Mouse (Mus musculus) limb, embryonic 12.5 days (tissue): ENCODE measurements around the gene Dhx38. TPM values are rescaled to one million over a fixed set of nuclear protein-coding genes. Genes with fewer than 3 reads are reported as not detected.

Experiments
- ATAC-seq: fragments of 200-750 bp; cut with Nextera tagmentation; 2 replicates; pipeline ENCODE4 v1.8.0; 2017; ENCODE audit warnings: low read depth, moderate TSS enrichment; ENCODE audit not compliant: insufficient number of reproducible peaks, insufficient read depth, low FRiP score, low TSS enrichment
- H3K27ac ChIP-seq: fragments of 300-500 bp; sonication (generic); 2 replicates; pipeline ENCODE4 v1.5.1; 2016; ENCODE audit warnings: mild to moderate bottlenecking, moderate library complexity
- H3K27me3 ChIP-seq: fragments of 300-500 bp; sonication (generic); 2 replicates; pipeline ENCODE4 v1.6.1; 2016; ENCODE audit warnings: mild to moderate bottlenecking, moderate library complexity
- H3K36me3 ChIP-seq: fragments of 300-500 bp; sonication (generic); 2 replicates; pipeline ENCODE4 v1.6.1; 2016; ENCODE audit warnings: mild to moderate bottlenecking, moderate library complexity
- H3K4me1 ChIP-seq: fragments of 300-500 bp; sonication (generic); replicated peaks from 2 replicates; pipeline ENCODE4 v1.6.1; 2016
- H3K4me2 ChIP-seq: fragments of 300-500 bp; sonication (generic); 2 replicates; pipeline ENCODE4 v1.6.1; 2016; ENCODE audit warnings: mild to moderate bottlenecking, moderate library complexity
- H3K4me3 ChIP-seq: fragments of 300-500 bp; sonication (generic); replicated peaks from 2 replicates; pipeline ENCODE4 v1.5.1; 2016; ENCODE audit warnings: mild to moderate bottlenecking
- H3K9ac ChIP-seq: fragments of 300-500 bp; sonication (generic); replicated peaks from 2 replicates; pipeline ENCODE4 v1.6.1; 2016; ENCODE audit warnings: mild to moderate bottlenecking, moderate library complexity
- H3K9me3 ChIP-seq: fragments of 300-500 bp; sonication (generic); 2 replicates; pipeline ENCODE4 v1.6.1; 2016; ENCODE audit warnings: mild to moderate bottlenecking, moderate library complexity
- WGBS: fragments of 180-500 bp; shearing (Covaris S2); methylation state at CpG from one replicate; pipeline ENCODE4 v1.1.7; 2016; 5-methylcytosine and 5-hydroxymethylcytosine counted together
- polyA plus RNA-seq: library from polyadenylated mRNA; unstranded; fragments of >200 nt; fragmentation: Nextera tagmentation; extraction: Ambion mirVana; gene quantifications from 2 replicates; pipeline ENCODE4 v1.2.1, GENCODE M21; 2016

Dhx38 gene
- polyA plus RNA-seq, 1 experiment from 2014 or later: 35.9 TPM

- Histone ChIP-seq H3K9ac (no peak overlapping the region), H3K27me3 (no peaks in the 10 kb centered on the region; the same call in 1 of the 2 replicates), H3K4me3 (no peak overlapping the region), H3K36me3 (peaks cover 25% of the 10 kb centered on the region), H3K4me2 (no peak overlapping the region), H3K27ac (peak overlapping the region; percentile 32; the same call in 1 of the 2 replicates), H3K9me3 (no peaks in the 10 kb centered on the region), H3K4me1 (peaks cover 11% of the 10 kb centered on the region)
- no peak for ATAC-seq
- WGBS: 74% methylated on average over 8 of the region's 8 CpGs
Measured at GRCm38 (mm10) chr8:109542748-109543519, 22.7 kb downstream of the Dhx38 start.

GRCm38 (mm10) chr8:109542165-109542564 is 23.5 kb downstream of the Dhx38 start:
- Histone ChIP-seq H3K4me3 (no peak overlapping the region), H3K36me3 (peaks cover 17% of the 10 kb centered on the region), H3K4me1 (peaks cover 11% of the 10 kb centered on the region), H3K4me2 (no peak overlapping the region), H3K9me3 (no peaks in the 10 kb centered on the region), H3K27ac (peak overlapping the region; percentile 32; the same call in 1 of the 2 replicates), H3K27me3 (no peaks in the 10 kb centered on the region; the same call in 1 of the 2 replicates), H3K9ac (no peak overlapping the region)
- no peak for ATAC-seq
- WGBS: 71% methylated on average over 5 of the region's 5 CpGs

GRCm38 (mm10) chr8:109536703-109537102 is 29.0 kb downstream of the Dhx38 start:
- peak overlapping the region; percentile 17; the same call in 1 of the 2 replicates for H3K4me3 ChIP-seq
- 2% methylated on average over 5 of the region's 5 CpGs for WGBS
- no peaks in the 10 kb centered on the region for H3K36me3 ChIP-seq
- no peak overlapping the region for H3K27ac ChIP-seq
- H3K4me2 ChIP-seq: peak overlapping the region; percentile 44
- ATAC-seq: peak; percentile 87
- H3K4me1 ChIP-seq: peaks cover 9% of the 10 kb centered on the region
- no peaks in the 10 kb centered on the region; the same call in 1 of the 2 replicates for H3K27me3 ChIP-seq
- no peaks in the 10 kb centered on the region for H3K9me3 ChIP-seq
- H3K9ac ChIP-seq: 0 out of 2 replicates have a peak overlapping the region, but pooled peaks have one; percentile 28

GRCm38 (mm10) chr8:109535140-109535990 is 30.3 kb downstream of the Dhx38 start:
- 88% methylated on average over 19 of the region's 19 CpGs for WGBS
- H3K36me3 ChIP-seq: no peaks in the 10 kb centered on the region
- H3K9me3 ChIP-seq: no peaks in the 10 kb centered on the region
- H3K4me1 ChIP-seq: peaks cover 12% of the 10 kb centered on the region
- no peak for ATAC-seq
- H3K27ac ChIP-seq: no peak overlapping the region
- no peak overlapping the region for H3K4me2 ChIP-seq
- H3K9ac ChIP-seq: no peak overlapping the region
- H3K4me3 ChIP-seq: no peak overlapping the region
- H3K27me3 ChIP-seq: no peaks in the 10 kb centered on the region; the same call in 1 of the 2 replicates

GRCm38 (mm10) chr8:109524008-109524407 is 41.7 kb downstream of the Dhx38 start:
- Histone ChIP-seq H3K36me3 (no peaks in the 10 kb centered on the region), H3K4me3 (no peak overlapping the region), H3K4me1 (no peaks in the 10 kb centered on the region), H3K9ac (no peak overlapping the region), H3K27me3 (no peaks in the 10 kb centered on the region), H3K4me2 (no peak overlapping the region), H3K9me3 (0 out of 2 replicates have a peak, but pooled peaks cover 3% of the 10 kb centered on the region), H3K27ac (no peak overlapping the region)
- no peak for ATAC-seq
- WGBS: 88% methylated on average over 2 of the region's 2 CpGs

DNA sequence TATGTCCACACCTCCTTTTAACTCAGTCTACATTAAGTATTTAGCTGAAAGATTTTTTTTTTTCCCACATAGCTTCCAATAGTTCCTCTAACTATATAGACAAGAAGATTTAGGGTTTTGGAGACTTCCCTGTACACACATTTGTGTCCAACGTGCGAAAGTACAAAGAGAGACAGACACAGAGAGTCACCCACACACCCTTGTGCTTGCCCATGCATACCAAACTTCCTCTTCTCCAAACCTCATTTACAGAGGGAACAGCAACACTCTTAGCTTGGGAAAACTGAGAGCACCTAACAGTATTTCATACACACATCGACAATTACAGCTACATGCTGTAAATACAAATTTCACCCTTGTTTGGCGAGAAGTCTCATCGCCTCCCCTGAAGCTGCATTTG is 60.1 kb downstream of the Dhx38 start:
- no peak overlapping the region for H3K27ac ChIP-seq
- no peak for ATAC-seq

GRCm38 (mm10) chr8:109503566-109503965 is 62.1 kb downstream of the Dhx38 start:
- H3K36me3 ChIP-seq: no peaks in the 10 kb centered on the region
- no peaks in the 10 kb centered on the region for H3K9me3 ChIP-seq
- no peak for ATAC-seq
- H3K4me3 ChIP-seq: no peak overlapping the region
- WGBS: 70% methylated on average over 1 of the region's 1 CpGs
- H3K9ac ChIP-seq: no peak overlapping the region
- H3K4me1 ChIP-seq: no peaks in the 10 kb centered on the region
- no peak overlapping the region for H3K4me2 ChIP-seq
- no peaks in the 10 kb centered on the region for H3K27me3 ChIP-seq
- no peak overlapping the region for H3K27ac ChIP-seq

More for the DNA sequence above, 60.1 kb downstream of the Dhx38 start:
- no peaks in the 10 kb centered on the region for H3K4me1 ChIP-seq
- WGBS: 94% methylated on average over 5 of the region's 5 CpGs
- no peak overlapping the region for H3K4me2 ChIP-seq
- no peak overlapping the region for H3K9ac ChIP-seq
- no peaks in the 10 kb centered on the region for H3K27me3 ChIP-seq
- H3K36me3 ChIP-seq: no peaks in the 10 kb centered on the region
- no peak overlapping the region for H3K4me3 ChIP-seq
- no peaks in the 10 kb centered on the region for H3K9me3 ChIP-seq

DNA sequence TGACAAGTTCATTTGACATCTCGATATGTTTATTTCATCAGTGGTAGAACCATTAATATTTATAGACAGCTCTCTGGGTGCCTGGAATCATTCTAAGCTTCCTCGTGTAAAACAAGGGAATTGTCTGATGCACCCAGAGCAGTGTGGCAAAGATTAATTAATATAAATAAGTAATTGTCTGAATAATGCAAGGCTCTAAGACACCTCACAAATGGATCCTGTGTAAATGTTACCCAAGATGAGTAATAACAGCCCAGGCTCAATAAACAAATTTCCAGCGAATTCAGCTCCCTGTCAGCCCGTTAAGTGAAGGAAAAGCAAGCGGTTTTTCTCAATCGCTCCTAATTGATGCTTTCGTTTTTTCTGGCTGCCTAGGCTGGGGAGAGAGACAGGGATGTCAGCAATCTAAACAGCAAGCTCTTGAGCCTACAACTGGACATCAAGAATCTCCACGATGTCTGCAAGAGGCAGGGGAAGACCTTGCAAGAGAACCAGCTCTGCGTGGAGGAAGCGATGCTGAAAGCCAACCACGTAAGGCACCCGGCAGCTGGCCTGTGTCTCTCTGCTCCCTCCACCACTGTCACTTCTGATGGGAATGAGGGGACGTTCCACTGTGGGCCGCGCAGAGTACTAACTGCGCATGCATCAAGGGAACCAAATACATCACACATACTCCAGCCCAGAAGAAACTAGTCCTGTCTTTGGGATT is 66.5 kb downstream of the Dhx38 start:
- no peaks in the 10 kb centered on the region for H3K4me1 ChIP-seq
- H3K27me3 ChIP-seq: no peaks in the 10 kb centered on the region
- H3K36me3 ChIP-seq: no peaks in the 10 kb centered on the region
- ATAC-seq: no peak
- no peak overlapping the region for H3K27ac ChIP-seq
- no peak overlapping the region for H3K9ac ChIP-seq
- 87% methylated on average over 16 of the region's 16 CpGs for WGBS
- H3K9me3 ChIP-seq: no peaks in the 10 kb centered on the region
- H3K4me2 ChIP-seq: no peak overlapping the region
- H3K4me3 ChIP-seq: no peak overlapping the region

Other genes with a start within 250 kb of the Dhx38 start
- gene Pmfbp1, start 71.8 kb downstream of the Dhx38 start, polyA plus RNA-seq: 0.14 and 0.15 TPM in 2 replicates
- gene Txnl4b, start within 50 bp of the Dhx38 start, polyA plus RNA-seq: 20.0 and 22.7 TPM in 2 replicates
- gene Hp, start 13.3 kb upstream of the Dhx38 start, polyA plus RNA-seq: 0.70 and 1.6 TPM in 2 replicates
- 54.9 and 56.0 TPM in 2 replicates for gene Dhodh, start 42.8 kb upstream of the Dhx38 start, polyA plus RNA-seq
- 0.04 and 0.14 TPM in 2 replicates for gene Pkd1l3, start 48.7 kb upstream of the Dhx38 start, polyA plus RNA-seq
- gene Ist1, start 127.4 kb upstream of the Dhx38 start, polyA plus RNA-seq: 162 and 164 TPM in 2 replicates
- gene Zfp821, start 139.7 kb upstream of the Dhx38 start, polyA plus RNA-seq: 53.8 and 54.2 TPM in 2 replicates
- gene Atxn1l, start 171.9 kb upstream of the Dhx38 start, polyA plus RNA-seq: 9.2 and 10.0 TPM in 2 replicates
- 51.6 and 56.1 TPM in 2 replicates for gene Ap1g1, start 212.7 kb upstream of the Dhx38 start, polyA plus RNA-seq